8 mouse cellular contexts compared by ENCODE assay signal in genomic region chr4:133813992-133814803, GRCm38 (mm10). TPM values are rescaled to one million over a fixed set of nuclear protein-coding genes. Genes with fewer than 3 reads are reported as not detected.
DNase-seq lines count a peak whose midpoint lies in the region; ATAC-seq and TF ChIP-seq lines count a peak whose summit lies in the region.

No protein-coding gene starts in this region.

- peaks cover 7 to 15% of the 10 kb centered on the region in 2 experiments for H3K4me1 ChIP-seq in ES-E14 (ENCODE audit: control insufficient read depth in 2 of 2, insufficient read depth in 2 of 2, low read length in 2 of 2, poor library complexity in 1 of 2)
- peaks cover 14% of the 10 kb centered on the region for H3K4me1 ChIP-seq in forebrain, embryonic 16.5 days (replicated peaks; ENCODE audit: control insufficient read depth, insufficient read depth, low read length)
- 0 out of 2 replicates have a peak, but pooled peaks cover 2% of the 10 kb centered on the region for H3K4me1 ChIP-seq in neural tube, embryonic 14.5 days (ENCODE audit: control insufficient read depth, insufficient read depth, low read length)
- peaks cover 7% of the 10 kb centered on the region for H3K4me1 ChIP-seq in testis, adult 2 months (ENCODE audit: control insufficient read depth, insufficient read depth, low read length)

- no peaks in the 10 kb centered on the region for H3K27me3 ChIP-seq in forebrain, embryonic 16.5 days (replicated peaks; ENCODE audit: control insufficient read depth, insufficient read depth, low read length)
- H3K27me3 ChIP-seq in neural tube, embryonic 14.5 days (ENCODE audit: control insufficient read depth, insufficient read depth, low read length), result no peaks in the 10 kb centered on the region
- no peaks in the 10 kb centered on the region for H3K27me3 ChIP-seq in testis, adult 2 months (ENCODE audit: control insufficient read depth, insufficient read depth, low read length)

- no peaks in the 10 kb centered on the region for H3K36me3 ChIP-seq in ES-E14 (ENCODE audit: control insufficient read depth, insufficient read depth, low read length, poor library complexity, severe bottlenecking)
- no peaks in the 10 kb centered on the region for H3K36me3 ChIP-seq in forebrain, embryonic 16.5 days (ENCODE audit: control insufficient read depth, insufficient read depth)
- H3K36me3 ChIP-seq in neural tube, embryonic 14.5 days (ENCODE audit: control insufficient read depth, insufficient read depth, low read length), result no peaks in the 10 kb centered on the region
- H3K36me3 ChIP-seq in testis, adult 2 months (ENCODE audit: control insufficient read depth, insufficient read depth, low read length), result no peaks in the 10 kb centered on the region

- intact Hi-C loops in heart, postnatal 25 days (cut with DNase I), result loop anchor here (1.0 kb wide), 2 partner anchors 15 to 57 kb away; no protein-coding TSS in a partner anchor

- H3K9me3 ChIP-seq in ES-E14 (ENCODE audit: control insufficient read depth, insufficient read depth, low read depth, low read length), result no peaks in the 10 kb centered on the region
- no peaks in the 10 kb centered on the region for H3K9me3 ChIP-seq in forebrain, embryonic 16.5 days (ENCODE audit: control insufficient read depth, low read length)
- H3K9me3 ChIP-seq in neural tube, embryonic 14.5 days (ENCODE audit: control insufficient read depth, low read length), result no peaks in the 10 kb centered on the region

- H3K4me3 ChIP-seq in ES-E14 (ENCODE audit: insufficient read depth in 1 of 2, low read depth in 1 of 2, low read length in 2 of 2, poor library complexity in 1 of 2, severe bottlenecking in 1 of 2), result peak overlapping the region; percentile 66 to 89
- H3K4me3 ChIP-seq in forebrain, embryonic 16.5 days (replicated peaks; ENCODE audit: low read length), result peak overlapping the region; percentile 68
- peak overlapping the region; percentile 65 for H3K4me3 ChIP-seq in neural tube, embryonic 14.5 days (ENCODE audit: low read depth, low read length)
- peak overlapping the region; percentile 95 for H3K4me3 ChIP-seq in testis, adult 2 months (ENCODE audit: control insufficient read depth, low read depth, low read length)

- 0% methylated on average over 60 of the region's 80 CpGs for WGBS in forebrain, embryonic 16.5 days
- WGBS in neural tube, embryonic 14.5 days, result under 1% methylated on average over 51 of the region's 80 CpGs

- peak overlapping the region; percentile 65 for H3K4me2 ChIP-seq in forebrain, embryonic 16.5 days (ENCODE audit: low read length)
- H3K4me2 ChIP-seq in neural tube, embryonic 14.5 days (ENCODE audit: low read depth, low read length), result peak overlapping the region; percentile 63

- no peak; the same call in 1 of the 2 replicates for TF ChIP-seq POLR2A in testis, adult 2 months (IDR thresholded peaks at IDR 0.05; ENCODE audit: control insufficient read depth, low read depth, low read length)

- TF ChIP-seq CTCF in testis, adult 2 months (IDR thresholded peaks at IDR 0.05; ENCODE audit: control insufficient read depth, insufficient read depth, insufficient replicate concordance, low read depth, low read length), result 0 out of 2 replicates have a peak, but pooled peaks have one; percentile 21

- DNase-seq in ES-E14 (ENCODE audit: low read depth, low spot score), result peak; percentile 81
- peak; percentile 73 for DNase-seq in cerebellum, adult 11-12 months
- peak; percentile 80 for DNase-seq in heart, postnatal 25 days (ENCODE audit: low spot score)
- peak; percentile 45 to 77 for DNase-seq in layer of hippocampus, adult 18-20 months (ENCODE audit: low spot score in 2 of 2)
- peak; percentile 87 to 90 for DNase-seq in lung, adult 18-20 months

- H3K9ac ChIP-seq in ES-E14 (ENCODE audit: insufficient read depth, low read depth, low read length, poor library complexity, severe bottlenecking), result peak overlapping the region; percentile 96
- H3K9ac ChIP-seq in forebrain, embryonic 16.5 days (replicated peaks; ENCODE audit: low read depth, low read length), result peak overlapping the region; percentile 86
- H3K9ac ChIP-seq in neural tube, embryonic 14.5 days (replicated peaks; ENCODE audit: low read depth, low read length), result peak overlapping the region; percentile 88

- peak; percentile 49 for ATAC-seq in forebrain, embryonic 16.5 days
- ATAC-seq in neural tube, embryonic 14.5 days (ENCODE audit: low read depth), result peak; percentile 44

- in situ Hi-C loops in ES-E14 (cut with MboI; ENCODE audit: low sequenced_read_pairs in 2 of 2, unreplicated experiment in 2 of 2), result no loop called here

- H3K27ac ChIP-seq in ES-E14 (ENCODE audit: insufficient read depth, low read depth, low read length, poor library complexity, severe bottlenecking), result peak overlapping the region; percentile 100
- H3K27ac ChIP-seq in forebrain, embryonic 16.5 days (ENCODE audit: low read length), result peak overlapping the region; percentile 99
- peak overlapping the region; percentile 99 for H3K27ac ChIP-seq in neural tube, embryonic 14.5 days (ENCODE audit: low read depth, low read length)
- peak overlapping the region; percentile 99 for H3K27ac ChIP-seq in testis, adult 2 months (ENCODE audit: control insufficient read depth, insufficient read depth, low read depth, low read length)

TF ChIP-seq in ES-E14, 5 proteins besides CTCF, POLR2A, EP300 and RAD21:
- TF ChIP-seq ZNF384 (IDR thresholded peaks at IDR 0.05; ENCODE audit: low read depth, low read length) (peak; percentile 97), HCFC1 (IDR thresholded peaks at IDR 0.05; ENCODE audit: borderline replicate concordance, insufficient read depth, low read length) (no peak), CHD2 (IDR thresholded peaks at IDR 0.05; ENCODE audit: low read depth, low read length) (peak; percentile 11; the same call in 1 of the 2 replicates), MAFK (IDR thresholded peaks at IDR 0.05; ENCODE audit: insufficient read depth, low read depth, low read length) (no peak), ZC3H11A (IDR thresholded peaks at IDR 0.05; ENCODE audit: borderline replicate concordance, low read depth, low read length) (no peak)

RNA-seq across cellular contexts. Expression of gene Arid1a, which starts 57.6 kb away (rescaled TPM):
- 62.6 and 75.6 TPM in 2 replicates for total RNA-seq in ES-E14 (2012; rRNA removed)
- polyA plus RNA-seq in forebrain, embryonic 16.5 days (2015; fragmentation: Nextera tagmentation; extraction: Ambion mirVana), result 36.4 and 41.4 TPM in 2 replicates
- 10 to 100 TPM; 35.4 to 42.2 TPM for total RNA-seq in heart, postnatal 25 days (2021)
- total RNA-seq in layer of hippocampus, adult 18-20 months (2021), result 10 to 100 TPM; 81.2 to 83.2 TPM
- 40.6 and 45.6 TPM in 2 replicates for polyA plus RNA-seq in neural tube, embryonic 14.5 days (2014; fragmentation: Nextera tagmentation; extraction: Ambion mirVana)
- polyA plus RNA-seq in testis, adult 2 months (2012; rRNA removed), result 33.9 and 36.4 TPM in 2 replicates

Comparison
In these comparisons a context has a peak if more than half of its experiments do, and no peak if none do; other contexts are left out.
1. Peak in every context shown above with its lines: DNase-seq, ATAC-seq, H3K4me3 ChIP-seq and H3K27ac ChIP-seq.